Mouse (Mus musculus): ENCODE results near the gene Rassf8.

Gene Rassf8

GRCm38 (mm10) chr6:145747671-145748640 is 1.4 kb downstream of the Rassf8 start:
- DNase-seq (ENCODE audit: low spot score in 2 of 2) = no peak

DNA sequence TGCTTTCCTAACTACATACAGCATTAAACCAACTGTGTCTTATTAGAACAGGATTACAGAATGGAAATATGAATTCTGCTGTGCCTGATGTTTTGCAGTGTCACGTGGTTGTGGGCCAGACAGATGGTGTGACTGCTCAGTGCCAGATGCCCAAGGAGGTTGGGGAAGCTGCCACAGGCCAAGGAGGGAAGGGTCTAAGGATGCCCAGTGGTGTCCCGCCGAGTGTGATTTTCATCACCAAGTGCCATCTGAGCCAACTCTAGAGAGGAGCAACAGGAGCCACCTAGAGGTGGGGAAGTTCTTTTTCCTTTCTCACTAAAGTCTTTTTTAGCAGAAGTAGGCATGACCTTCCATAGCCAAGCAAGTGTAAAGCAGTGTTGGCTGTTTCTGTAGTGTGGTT is 3.8 kb downstream of the Rassf8 start:
- no peak for DNase-seq (ENCODE audit: low spot score in 2 of 2)

GRCm38 (mm10) chr6:145753296-145753695 is 6.7 kb downstream of the Rassf8 start:
- no peak for DNase-seq (ENCODE audit: low spot score in 2 of 2)

DNA sequence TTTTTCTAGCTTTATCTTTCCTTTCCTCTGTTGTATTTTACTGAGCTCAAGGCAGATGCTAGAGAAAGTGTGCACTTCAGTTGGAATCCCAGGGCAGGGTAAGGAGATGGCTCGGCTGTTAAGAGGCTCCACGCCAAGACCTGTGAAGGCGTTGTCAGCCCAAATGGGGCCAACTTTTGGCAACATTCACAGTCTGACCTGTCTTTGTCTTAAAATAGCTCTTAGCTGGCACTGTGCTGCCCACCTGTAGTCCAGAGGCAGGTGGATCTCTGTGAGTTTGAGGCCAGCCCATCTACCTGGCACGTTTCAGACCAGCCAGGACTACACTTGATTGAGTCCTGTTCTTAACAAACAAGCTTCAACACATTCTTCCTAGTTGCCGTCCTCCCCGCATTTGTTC is 7.9 kb downstream of the Rassf8 start:
- DNase-seq (ENCODE audit: low spot score in 2 of 2) = no peak

DNA sequence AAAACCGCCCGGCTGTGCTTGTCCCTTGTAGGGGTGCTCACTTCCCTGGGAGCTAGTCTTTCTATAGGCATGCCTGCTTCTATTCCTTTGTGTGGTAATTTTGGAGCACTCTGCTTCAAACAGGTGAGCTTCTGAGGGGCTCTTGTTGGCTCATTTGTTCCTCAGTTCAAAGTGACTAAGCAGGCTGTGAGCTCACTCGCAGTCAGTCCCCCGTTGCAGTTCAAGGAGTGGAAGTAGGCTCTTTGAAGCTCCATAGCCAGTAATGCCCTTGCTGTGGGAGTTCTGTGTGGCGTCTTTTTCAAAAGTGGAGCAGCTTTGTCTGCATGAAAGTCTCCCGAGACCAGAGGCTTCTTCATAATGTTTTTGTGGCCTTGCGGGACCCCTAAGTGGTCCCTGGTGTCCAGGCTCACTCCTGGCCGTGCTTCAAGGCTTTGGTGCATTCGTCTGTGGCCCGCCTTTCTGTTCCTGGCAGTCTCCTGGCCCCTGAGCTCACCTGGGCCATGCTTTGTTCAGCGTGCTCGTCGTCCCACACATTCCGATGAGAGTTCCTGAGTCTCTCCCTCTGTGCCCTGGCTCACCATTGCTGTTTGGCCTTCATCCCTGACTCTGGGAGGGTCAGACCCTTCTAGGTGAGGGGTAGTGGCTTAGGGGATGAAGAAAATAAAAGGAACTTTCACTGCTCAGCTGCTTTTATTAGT is 9.5 kb downstream of the Rassf8 start:
- no peak for DNase-seq (ENCODE audit: low spot score in 2 of 2)

GRCm38 (mm10) chr6:145756640-145757005 is 10.1 kb downstream of the Rassf8 start:
- no peak for DNase-seq (ENCODE audit: low spot score in 2 of 2)

DNA sequence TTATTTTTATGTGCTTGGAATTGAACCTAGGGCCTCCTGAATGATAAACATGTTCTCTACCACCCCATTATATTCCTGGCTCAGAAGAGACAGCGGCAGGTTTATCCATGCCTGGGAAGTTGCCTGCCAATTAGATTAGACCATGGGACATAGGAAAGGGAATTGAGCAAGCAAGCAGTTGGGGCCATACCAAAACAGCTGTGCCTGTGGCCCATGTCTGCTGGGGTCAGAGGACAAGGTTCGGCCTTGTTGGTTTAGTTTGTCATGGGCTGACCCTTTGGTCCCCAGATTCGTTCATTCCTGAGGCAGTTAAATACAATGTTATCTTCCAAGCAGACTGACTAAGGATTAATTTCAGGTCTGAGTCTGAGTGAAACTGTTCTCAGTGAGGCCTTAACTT is 10.8 kb downstream of the Rassf8 start:
- DNase-seq (ENCODE audit: low spot score in 2 of 2) = no peak

- DNase-seq (ENCODE audit: low spot score in 2 of 2) = no peak
Observed at GRCm38 (mm10) chr6:145758685-145759084, 12.1 kb downstream of the Rassf8 start.

GRCm38 (mm10) chr6:145759432-145759831 is 12.9 kb downstream of the Rassf8 start:
- no peak for DNase-seq (ENCODE audit: low spot score in 2 of 2)

GRCm38 (mm10) chr6:145760246-145761016 is 13.9 kb downstream of the Rassf8 start:
- no peak for DNase-seq (ENCODE audit: low spot score in 2 of 2)

DNA sequence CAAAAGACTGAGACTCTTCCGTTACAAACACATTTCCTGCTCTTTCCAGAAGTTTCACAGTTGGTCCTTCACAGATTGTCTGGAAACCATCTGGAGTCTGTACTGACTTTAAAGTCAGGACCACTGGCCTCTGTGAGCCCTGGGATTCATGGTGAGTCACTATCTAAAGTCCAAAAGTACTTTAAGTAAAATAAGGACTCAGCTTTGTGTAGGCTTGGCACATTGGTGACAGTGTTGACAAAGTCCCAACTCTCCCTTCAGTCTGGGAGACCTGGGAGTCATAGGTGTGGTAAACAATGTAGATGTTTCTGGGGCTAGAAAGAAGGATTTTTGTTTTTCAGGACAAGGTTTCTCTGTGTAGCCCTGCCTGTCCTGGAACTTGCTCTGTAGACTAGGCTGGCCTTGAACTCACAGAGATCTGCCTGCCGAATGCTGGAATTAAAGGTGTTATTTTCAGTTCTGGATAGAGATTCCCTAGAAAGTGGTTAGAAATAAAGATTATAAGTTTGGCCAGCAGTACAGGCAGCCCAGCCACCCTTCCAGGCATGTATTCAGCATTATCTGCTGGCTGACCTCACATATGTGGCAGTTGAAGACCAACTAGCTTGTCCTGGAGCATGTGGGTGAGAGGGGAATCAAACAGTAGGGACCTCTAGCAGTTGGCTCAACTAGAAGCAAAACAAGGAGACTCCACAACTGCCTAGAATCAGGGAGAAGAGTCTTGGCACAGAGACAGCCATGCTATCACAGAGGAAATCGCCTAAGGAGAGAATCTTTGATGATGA is 14.8 kb downstream of the Rassf8 start:
- no peak for DNase-seq (ENCODE audit: low spot score in 2 of 2)

DNA sequence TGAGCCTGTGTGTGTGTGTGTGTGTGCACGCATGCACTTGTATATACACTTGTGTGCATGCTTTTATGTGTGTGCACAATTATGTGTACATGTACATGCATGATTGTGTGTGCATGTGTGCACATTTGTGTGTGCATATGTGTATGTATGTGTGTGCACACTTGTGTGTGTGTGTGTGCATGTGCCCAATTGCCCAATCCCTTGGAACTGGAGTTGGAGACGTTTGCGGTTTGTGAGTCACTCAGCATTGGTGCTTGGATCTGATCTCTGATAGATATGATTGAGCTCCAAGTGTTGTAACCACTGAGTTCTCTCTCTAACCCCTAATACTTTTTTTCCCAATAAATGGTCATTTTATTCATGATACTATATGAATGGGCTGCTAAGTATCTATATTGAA is 15.5 kb downstream of the Rassf8 start:
- no peak for DNase-seq (ENCODE audit: low spot score in 2 of 2)

GRCm38 (mm10) chr6:145763051-145763450 is 16.5 kb downstream of the Rassf8 start:
- DNase-seq (ENCODE audit: low spot score in 2 of 2) = no peak

DNA sequence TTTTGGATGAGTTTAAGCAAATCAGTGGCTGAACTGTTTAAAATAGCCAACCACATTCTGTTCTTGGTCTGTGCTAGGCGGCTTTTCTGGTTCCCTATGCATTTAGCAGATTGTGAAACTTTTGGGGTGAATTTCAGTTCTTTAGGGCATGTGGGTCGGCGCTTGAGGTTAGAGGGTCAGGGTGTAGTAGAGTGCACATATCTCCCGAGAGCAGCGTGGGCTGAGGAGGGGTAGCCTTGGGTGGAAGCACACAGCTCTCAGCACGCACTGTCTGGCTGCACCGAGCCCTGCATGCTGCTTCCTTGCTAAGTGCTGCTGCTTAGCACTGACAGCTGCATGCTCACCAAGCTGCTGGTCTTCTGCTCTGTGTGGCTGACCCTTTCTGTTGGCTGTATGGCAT is 18.5 kb downstream of the Rassf8 start:
- no peak for DNase-seq (ENCODE audit: low spot score in 2 of 2)

GRCm38 (mm10) chr6:145766971-145767370 is 20.4 kb downstream of the Rassf8 start:
- DNase-seq (ENCODE audit: low spot score in 2 of 2) = no peak

GRCm38 (mm10) chr6:145767637-145768036 is 21.1 kb downstream of the Rassf8 start:
- DNase-seq (ENCODE audit: low spot score in 2 of 2) = no peak

- no peak for DNase-seq (ENCODE audit: low spot score in 2 of 2)
Observed at GRCm38 (mm10) chr6:145768671-145769292, 22.2 kb downstream of the Rassf8 start.

GRCm38 (mm10) chr6:145769855-145770254 is 23.3 kb downstream of the Rassf8 start:
- DNase-seq (ENCODE audit: low spot score in 2 of 2) = no peak

- DNase-seq (ENCODE audit: low spot score in 2 of 2) = no peak
Observed at GRCm38 (mm10) chr6:145770272-145771000, 23.9 kb downstream of the Rassf8 start.

GRCm38 (mm10) chr6:145774436-145774835 is 27.9 kb downstream of the Rassf8 start:
- no peak for DNase-seq (ENCODE audit: low spot score in 2 of 2)

Data from spleen, postnatal 36 days (tissue).